Mouse (Mus musculus) embryonic facial prominence, embryonic 13.5 days (tissue): ENCODE measurements around the gene Tjap1. TPM values are rescaled to one million over a fixed set of nuclear protein-coding genes. Genes with fewer than 3 reads are reported as not detected.
A peak's percentile ranks its signal among the peaks of the same experiment; 100 is the strongest.

Experiments
- ATAC-seq: fragments of 200-750 bp; cut with Nextera tagmentation; 2 replicates; pipeline ENCODE4 v1.8.0; 2017; ENCODE audit warnings: low read depth; ENCODE audit not compliant: insufficient number of reproducible peaks, insufficient read depth, low FRiP score, low TSS enrichment
- H3K27ac ChIP-seq: fragments of 300-500 bp; sonication (generic); 2 replicates; pipeline ENCODE4 v1.5.1; 2015; ENCODE audit warnings: moderate library complexity, mild to moderate bottlenecking, inconsistent platforms
- H3K27me3 ChIP-seq: fragments of 300-500 bp; sonication (generic); 2 replicates; pipeline ENCODE4 v1.6.1; 2015; ENCODE audit warnings: mild to moderate bottlenecking, inconsistent platforms
- H3K36me3 ChIP-seq: fragments of 300-500 bp; sonication (generic); 2 replicates; pipeline ENCODE4 v1.6.1; 2015; ENCODE audit warnings: mild to moderate bottlenecking, inconsistent platforms
- H3K4me1 ChIP-seq: fragments of 300-500 bp; sonication (generic); 2 replicates; pipeline ENCODE4 v1.6.1; 2015; ENCODE audit warnings: inconsistent platforms
- H3K4me2 ChIP-seq: fragments of 300-500 bp; sonication (generic); 2 replicates; pipeline ENCODE4 v1.6.1; 2015; ENCODE audit warnings: moderate library complexity, mild to moderate bottlenecking, inconsistent platforms
- H3K4me3 ChIP-seq: fragments of 300-500 bp; sonication (generic); 2 replicates; pipeline ENCODE4 v1.5.1; 2015; ENCODE audit warnings: mild to moderate bottlenecking, inconsistent platforms
- H3K9ac ChIP-seq: fragments of 300-500 bp; sonication (generic); 2 replicates; pipeline ENCODE4 v1.6.1; 2015; ENCODE audit warnings: mild to moderate bottlenecking, inconsistent platforms
- H3K9me3 ChIP-seq: fragments of 300-500 bp; sonication (generic); 2 replicates; pipeline ENCODE4 v1.6.1; 2016; ENCODE audit warnings: inconsistent platforms
- WGBS: fragments of 180-500 bp; shearing (Covaris S2); methylation state at CpG from one replicate; pipeline ENCODE4 v1.1.7; 2015; ENCODE audit warnings: mixed read lengths; 5-methylcytosine and 5-hydroxymethylcytosine counted together
- polyA plus RNA-seq: library from polyadenylated mRNA; unstranded; fragments of >200 nt; fragmentation: Nextera tagmentation; extraction: Ambion mirVana; gene quantifications from 2 replicates; pipeline ENCODE4 v1.2.1, GENCODE M21; 2015

Tjap1 gene
- polyA plus RNA-seq, 1 experiment from 2014 or later = 57.9 TPM

DNA sequence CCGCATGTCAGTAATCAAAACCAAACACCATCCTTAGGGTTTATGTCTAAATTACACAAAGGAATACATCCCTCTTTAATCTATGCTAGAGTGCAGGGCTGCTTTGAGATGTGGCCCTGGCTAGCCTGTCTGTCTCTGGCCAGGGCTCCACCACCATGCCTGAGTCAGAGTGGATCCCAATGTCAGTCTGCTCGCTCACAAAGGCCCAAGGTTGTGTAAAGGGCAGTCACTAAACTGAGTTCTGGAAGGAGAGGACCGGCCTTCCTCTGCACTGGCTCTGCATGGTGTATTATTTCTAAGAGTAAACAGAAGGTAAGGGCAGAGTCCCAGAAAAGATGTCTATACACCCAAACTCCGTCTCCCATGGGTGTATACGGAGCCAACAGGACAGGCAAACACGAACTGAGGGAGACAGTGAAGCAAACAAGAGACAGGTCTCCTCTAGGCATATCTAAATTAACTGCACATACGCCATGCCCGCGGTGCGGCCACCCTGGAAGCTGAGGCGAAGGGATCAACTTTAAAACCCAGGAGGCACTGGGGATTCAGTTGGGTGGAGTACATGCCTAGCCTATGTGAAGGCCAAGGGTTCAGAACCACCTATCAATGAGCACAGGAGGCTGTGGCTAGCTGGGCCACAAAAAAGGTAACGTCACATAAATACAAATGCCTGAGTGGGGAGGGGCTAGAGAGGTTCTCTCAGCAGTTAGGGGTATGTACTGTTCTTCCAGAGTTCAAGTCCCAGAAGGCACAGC is 4.6 kb downstream of the Tjap1 start:
- no peaks in the 10 kb centered on the region for H3K9me3 ChIP-seq
- ATAC-seq = no peak
- WGBS = 44% methylated on average over 12 of the region's 12 CpGs
- H3K4me2 ChIP-seq = peak overlapping the region; percentile 35
- peak overlapping the region; percentile 90 for H3K27ac ChIP-seq
- H3K4me3 ChIP-seq = no peak overlapping the region
- peaks cover 32% of the 10 kb centered on the region for H3K36me3 ChIP-seq
- peak overlapping the region; percentile 46; the same call in 1 of the 2 replicates for H3K9ac ChIP-seq
- H3K4me1 ChIP-seq = peaks cover 81% of the 10 kb centered on the region
- H3K27me3 ChIP-seq = no peaks in the 10 kb centered on the region

DNA sequence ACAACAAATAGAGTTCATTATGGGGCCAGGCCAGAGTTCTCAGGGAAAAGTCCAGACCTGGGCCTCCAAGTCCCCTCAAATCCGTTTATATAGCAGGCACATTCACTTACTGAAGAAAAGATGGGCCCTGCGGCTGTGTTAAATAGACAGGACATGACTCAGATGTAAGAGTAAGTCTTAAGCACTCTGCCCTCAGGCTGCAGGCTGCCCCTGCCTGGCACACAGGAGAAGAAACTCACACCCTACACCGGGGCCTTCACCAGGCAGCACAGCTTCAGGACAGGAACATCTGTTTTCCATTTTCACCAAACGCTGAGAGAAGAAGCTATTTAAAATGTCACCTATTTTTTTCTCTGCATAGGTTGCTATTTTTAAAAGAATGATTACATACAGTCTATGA is 5.2 kb downstream of the Tjap1 start:
- Histone ChIP-seq H3K4me3 (no peak overlapping the region), H3K36me3 (peaks cover 38% of the 10 kb centered on the region), H3K4me2 (peak overlapping the region; percentile 35), H3K4me1 (peaks cover 85% of the 10 kb centered on the region), H3K9ac (peak overlapping the region; percentile 52), H3K27me3 (no peaks in the 10 kb centered on the region), H3K27ac (peak overlapping the region; percentile 90), H3K9me3 (no peaks in the 10 kb centered on the region)
- 9% methylated on average over 4 of the region's 4 CpGs for WGBS
- no peak for ATAC-seq

DNA sequence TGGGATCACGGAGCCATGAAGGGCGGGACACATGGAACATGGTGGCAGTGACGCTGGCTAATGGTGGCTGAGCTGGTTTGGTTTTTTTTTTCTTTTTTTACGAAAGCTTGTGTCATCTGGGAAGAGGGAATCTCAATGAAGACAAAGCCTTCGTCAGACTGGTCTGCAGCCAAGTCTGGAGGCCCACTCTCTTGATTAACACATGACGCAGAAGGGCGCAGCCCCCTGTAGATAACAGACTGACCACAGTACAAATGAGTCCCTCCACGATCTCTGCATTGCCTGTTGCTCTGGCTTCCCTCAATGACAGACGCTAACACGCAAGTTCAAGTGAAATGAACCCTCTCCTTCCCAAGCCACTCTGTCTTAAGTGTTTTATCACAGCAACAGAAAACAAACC is 7.3 kb downstream of the Tjap1 start:
- Histone ChIP-seq H3K4me2 (no peak overlapping the region), H3K36me3 (peaks cover 53% of the 10 kb centered on the region), H3K9ac (peak overlapping the region; percentile 32; the same call in 1 of the 2 replicates), H3K4me3 (no peak overlapping the region), H3K27ac (peak overlapping the region; percentile 77), H3K9me3 (no peaks in the 10 kb centered on the region), H3K4me1 (peaks cover 78% of the 10 kb centered on the region), H3K27me3 (no peaks in the 10 kb centered on the region)
- no peak for ATAC-seq
- 90% methylated on average over 10 of the region's 10 CpGs for WGBS

DNA sequence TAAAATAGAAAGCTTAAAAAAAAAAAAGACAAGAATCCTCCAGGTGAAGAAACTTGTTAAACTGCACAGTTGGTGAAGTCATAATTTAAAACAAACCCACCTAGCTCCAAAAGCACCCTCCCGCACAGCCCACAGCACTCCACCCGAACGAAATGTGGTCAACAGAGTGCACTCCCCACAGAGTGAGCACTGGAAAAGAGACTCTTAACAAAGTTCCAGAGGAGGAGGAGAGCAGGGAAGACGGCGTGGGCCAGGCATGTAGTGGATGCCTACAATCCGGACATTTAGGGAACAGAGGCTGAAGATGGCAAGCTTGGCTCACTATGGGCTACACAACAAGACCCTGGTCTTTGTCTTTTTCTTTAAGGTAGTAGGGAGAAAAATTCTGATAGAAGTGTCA is 7.8 kb downstream of the Tjap1 start:
- H3K4me1 ChIP-seq = peaks cover 79% of the 10 kb centered on the region
- H3K9me3 ChIP-seq = no peaks in the 10 kb centered on the region
- H3K9ac ChIP-seq = peak overlapping the region; percentile 32; the same call in 1 of the 2 replicates
- H3K36me3 ChIP-seq = peaks cover 53% of the 10 kb centered on the region
- H3K27me3 ChIP-seq = no peaks in the 10 kb centered on the region
- no peak overlapping the region for H3K4me2 ChIP-seq
- no peak overlapping the region for H3K4me3 ChIP-seq
- no peak for ATAC-seq
- peak overlapping the region; percentile 77 for H3K27ac ChIP-seq
- 61% methylated on average over 6 of the region's 6 CpGs for WGBS

DNA sequence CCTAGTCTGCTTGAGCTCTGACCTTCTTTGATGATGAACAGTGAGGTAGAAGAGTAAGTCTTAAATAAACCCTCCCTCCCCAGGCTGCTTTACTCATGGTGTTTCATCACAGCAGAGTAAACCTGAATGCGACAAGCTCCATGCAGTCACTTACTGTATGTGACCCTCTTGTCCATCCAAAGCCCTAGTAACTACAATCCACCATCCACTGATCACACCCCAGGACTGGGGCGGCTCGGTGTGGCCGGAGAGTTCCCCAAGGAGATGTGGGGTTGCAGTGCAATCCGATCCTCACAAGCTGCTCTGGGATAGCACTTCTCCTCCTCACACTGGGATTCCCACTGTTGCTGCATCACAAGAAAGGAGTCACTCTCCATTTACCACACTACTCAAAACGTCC is 8.4 kb downstream of the Tjap1 start:
- peak overlapping the region; percentile 77 for H3K27ac ChIP-seq
- H3K36me3 ChIP-seq = peaks cover 53% of the 10 kb centered on the region
- no peak for ATAC-seq
- peak overlapping the region; percentile 54 for H3K9ac ChIP-seq
- 33% methylated on average over 6 of the region's 6 CpGs for WGBS
- H3K4me3 ChIP-seq = no peak overlapping the region
- no peaks in the 10 kb centered on the region for H3K9me3 ChIP-seq
- no peaks in the 10 kb centered on the region for H3K27me3 ChIP-seq
- H3K4me1 ChIP-seq = peaks cover 84% of the 10 kb centered on the region
- H3K4me2 ChIP-seq = 0 out of 2 replicates have a peak overlapping the region, but pooled peaks have one; percentile 10

DNA sequence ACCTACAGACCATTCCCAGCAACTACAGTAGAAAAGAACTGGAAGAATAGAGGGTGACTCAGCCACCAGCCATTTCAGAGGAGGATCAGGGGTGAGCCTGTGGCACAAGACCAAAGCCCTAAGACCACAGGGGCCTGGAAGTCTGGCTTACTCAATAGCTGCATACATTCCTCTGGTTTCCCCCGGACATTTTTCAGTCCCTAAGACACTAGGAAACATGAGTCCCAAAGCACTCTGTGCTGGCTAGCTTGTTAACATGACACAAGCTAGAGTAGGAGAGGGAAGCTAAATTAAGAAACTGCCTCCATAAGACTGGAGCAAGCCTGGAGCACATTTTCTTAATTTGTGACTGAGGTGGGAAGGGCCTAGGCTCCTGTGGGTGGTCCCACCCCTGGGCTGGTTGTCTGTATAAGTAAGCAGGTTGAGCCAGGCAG is 9.0 kb downstream of the Tjap1 start:
- 0 out of 2 replicates have a peak, but pooled peaks have one; percentile 50 for ATAC-seq
- no peaks in the 10 kb centered on the region for H3K9me3 ChIP-seq
- WGBS = 12% methylated on average over 1 of the region's 1 CpGs
- H3K36me3 ChIP-seq = peaks cover 53% of the 10 kb centered on the region
- peaks cover 84% of the 10 kb centered on the region for H3K4me1 ChIP-seq
- H3K9ac ChIP-seq = peak overlapping the region; percentile 7; the same call in 1 of the 2 replicates
- no peaks in the 10 kb centered on the region for H3K27me3 ChIP-seq
- no peak overlapping the region for H3K4me3 ChIP-seq
- H3K27ac ChIP-seq = peak overlapping the region; percentile 77
- 0 out of 2 replicates have a peak overlapping the region, but pooled peaks have one; percentile 10 for H3K4me2 ChIP-seq

DNA sequence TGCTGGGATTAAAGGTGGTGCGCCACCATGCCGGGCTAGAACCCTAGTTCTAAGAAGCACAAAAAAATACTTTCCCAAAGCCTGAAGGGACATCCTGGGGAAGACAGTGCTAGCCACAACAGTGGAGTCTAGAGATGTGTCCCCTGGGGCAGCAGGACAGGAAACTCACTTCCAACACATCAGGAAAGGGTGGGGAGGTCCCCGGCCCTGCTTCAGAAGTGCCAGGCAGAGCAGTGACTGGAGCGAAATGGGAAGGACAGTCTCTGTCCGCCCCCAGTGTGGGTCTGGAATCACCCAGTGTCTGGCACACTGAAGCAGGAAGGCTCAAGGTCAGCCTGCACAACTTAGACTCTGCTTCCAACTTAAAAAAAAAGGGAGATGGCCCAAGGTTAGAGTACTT is 10.2 kb downstream of the Tjap1 start:
- Histone ChIP-seq H3K27me3 (no peaks in the 10 kb centered on the region), H3K4me2 (no peak overlapping the region), H3K36me3 (peaks cover 52% of the 10 kb centered on the region), H3K4me1 (peaks cover 80% of the 10 kb centered on the region), H3K9ac (no peak overlapping the region), H3K27ac (no peak overlapping the region), H3K4me3 (no peak overlapping the region), H3K9me3 (no peaks in the 10 kb centered on the region)
- ATAC-seq = no peak
- 76% methylated on average over 5 of the region's 5 CpGs for WGBS

DNA sequence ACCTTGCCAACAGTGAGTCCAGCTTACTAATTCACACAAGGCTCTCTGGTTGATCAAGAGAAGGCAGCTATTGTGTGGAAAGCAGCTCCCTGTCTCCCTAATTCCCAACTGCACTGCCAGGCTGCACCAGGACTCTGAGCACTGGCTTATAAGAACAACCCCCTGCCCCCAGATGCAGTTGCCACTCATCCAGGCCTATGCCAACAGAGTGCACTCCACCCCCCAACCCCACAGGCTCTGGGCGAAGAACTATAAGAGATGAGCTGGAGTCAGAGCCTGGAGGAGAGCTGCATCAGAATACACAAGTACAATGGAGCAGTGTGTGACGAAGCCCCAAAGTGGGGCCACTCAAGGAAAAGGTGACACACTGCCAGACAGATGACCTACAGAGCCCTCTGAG is 10.8 kb downstream of the Tjap1 start:
- no peak for ATAC-seq
- H3K27me3 ChIP-seq = no peaks in the 10 kb centered on the region
- no peak overlapping the region for H3K9ac ChIP-seq
- 80% methylated on average over 2 of the region's 2 CpGs for WGBS
- H3K36me3 ChIP-seq = peaks cover 57% of the 10 kb centered on the region
- no peak overlapping the region for H3K4me3 ChIP-seq
- H3K27ac ChIP-seq = no peak overlapping the region
- no peaks in the 10 kb centered on the region for H3K9me3 ChIP-seq
- H3K4me2 ChIP-seq = no peak overlapping the region
- H3K4me1 ChIP-seq = peaks cover 79% of the 10 kb centered on the region

DNA sequence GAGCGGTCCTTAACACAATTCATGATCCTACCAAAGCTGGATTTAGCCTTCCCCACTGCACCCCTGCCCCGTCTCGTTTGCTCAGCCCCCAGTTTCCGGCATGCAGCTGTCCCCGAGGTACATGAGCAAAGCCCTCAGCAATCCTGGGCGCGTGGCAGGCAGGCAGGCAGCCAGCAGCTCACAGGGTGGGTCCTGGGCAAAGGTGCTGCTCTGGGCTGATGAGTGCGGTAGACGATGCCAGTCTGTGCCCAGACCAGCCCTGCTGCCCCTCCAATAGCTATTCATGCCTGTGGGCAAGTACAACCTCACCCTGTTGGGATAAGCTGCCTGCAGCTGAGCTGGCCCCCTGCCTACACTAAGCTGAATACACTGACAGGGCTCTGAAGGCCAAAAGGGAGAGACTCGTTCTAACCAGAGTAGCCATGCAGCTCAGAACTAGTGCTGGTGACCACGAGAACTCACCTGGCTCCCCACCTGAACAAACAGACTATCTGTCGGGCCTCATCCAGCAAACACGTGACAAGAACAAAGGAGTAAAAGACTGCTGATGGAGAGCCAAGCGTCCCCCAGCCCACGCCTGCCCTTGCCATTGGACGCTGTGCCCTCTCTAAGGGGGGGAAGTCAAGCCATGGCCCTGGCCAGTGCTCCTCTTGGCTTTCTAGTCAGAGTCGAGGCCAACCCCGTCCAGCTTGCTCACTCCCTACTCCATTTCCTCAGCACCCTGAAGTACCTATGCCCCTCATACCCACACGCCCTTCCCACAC is 12.9 kb downstream of the Tjap1 start:
- Histone ChIP-seq H3K4me2 (no peak overlapping the region), H3K9me3 (no peaks in the 10 kb centered on the region), H3K4me1 (peaks cover 73% of the 10 kb centered on the region), H3K36me3 (peaks cover 71% of the 10 kb centered on the region), H3K4me3 (no peak overlapping the region), H3K9ac (peak overlapping the region; percentile 40; the same call in 1 of the 2 replicates), H3K27ac (no peak overlapping the region; the same call in 1 of the 2 replicates), H3K27me3 (no peaks in the 10 kb centered on the region)
- WGBS = 84% methylated on average over 19 of the region's 19 CpGs
- no peak for ATAC-seq

DNA sequence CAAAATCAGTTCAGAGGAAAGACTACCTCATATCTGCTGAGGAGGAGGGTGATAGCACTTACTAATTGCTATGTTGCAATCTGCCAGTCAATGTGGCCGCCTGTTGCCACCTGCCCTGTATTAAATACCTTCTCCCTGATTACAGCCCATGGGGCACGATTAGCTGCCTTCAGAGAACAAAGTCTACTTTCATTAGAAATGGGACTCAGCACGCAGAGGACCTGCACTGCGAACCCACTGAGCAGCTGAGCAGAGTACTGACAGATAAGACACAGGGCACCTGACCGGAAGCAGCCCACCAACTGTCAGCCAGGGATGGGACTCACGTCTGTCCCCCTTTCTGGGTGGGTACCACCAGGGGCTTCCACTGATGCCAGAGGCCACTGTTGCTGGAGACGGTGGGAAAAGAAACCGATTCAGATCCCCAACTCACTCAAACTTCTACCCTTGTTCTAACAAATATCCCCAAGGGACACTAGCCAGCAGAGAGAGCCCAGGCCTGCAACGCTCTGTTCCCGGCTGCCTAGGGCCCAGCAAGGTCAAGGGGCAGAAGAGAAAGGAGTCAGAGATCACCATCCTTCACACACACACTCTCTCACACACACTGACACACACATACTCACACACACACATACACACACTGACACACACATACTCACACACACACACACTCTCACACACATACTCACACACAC is 14.7 kb downstream of the Tjap1 start:
- Histone ChIP-seq H3K4me3 (no peak overlapping the region), H3K4me2 (no peak overlapping the region), H3K9me3 (no peaks in the 10 kb centered on the region), H3K36me3 (peaks cover 88% of the 10 kb centered on the region), H3K27ac (no peak overlapping the region), H3K4me1 (peaks cover 57% of the 10 kb centered on the region), H3K9ac (no peak overlapping the region), H3K27me3 (no peaks in the 10 kb centered on the region)
- no peak for ATAC-seq
- WGBS = 62% methylated on average over 10 of the region's 10 CpGs

DNA sequence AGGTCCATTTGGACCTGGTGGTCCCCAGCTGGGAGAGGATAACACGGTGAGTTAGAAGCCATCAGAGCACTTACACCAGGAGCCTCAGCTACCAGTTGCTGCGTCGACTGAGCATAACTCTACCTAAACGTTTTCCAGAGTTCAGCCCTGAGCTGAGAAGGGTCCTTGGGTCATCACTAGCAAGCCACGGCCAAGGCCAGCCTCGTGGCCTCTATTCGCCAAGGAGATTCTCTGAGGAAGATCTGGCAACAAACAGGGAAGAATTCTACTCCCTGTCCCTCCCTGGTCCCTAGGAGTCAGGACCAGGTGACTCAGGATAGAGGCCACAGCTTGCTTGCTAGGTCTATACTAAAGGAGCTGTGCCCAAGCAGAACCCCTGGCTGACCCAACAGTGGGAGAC is 15.3 kb downstream of the Tjap1 start:
- peaks cover 89% of the 10 kb centered on the region for H3K36me3 ChIP-seq
- H3K9ac ChIP-seq = no peak overlapping the region
- 64% methylated on average over 7 of the region's 7 CpGs for WGBS
- no peaks in the 10 kb centered on the region for H3K9me3 ChIP-seq
- no peak overlapping the region for H3K4me2 ChIP-seq
- peak overlapping the region; percentile 74; the same call in 1 of the 2 replicates for H3K27ac ChIP-seq
- no peaks in the 10 kb centered on the region for H3K27me3 ChIP-seq
- no peak for ATAC-seq
- H3K4me3 ChIP-seq = no peak overlapping the region
- peaks cover 50% of the 10 kb centered on the region for H3K4me1 ChIP-seq
